Mouse (Mus musculus) inflammation-experienced regulatory T-cells, adult 6 months (primary cell): Measurements from ENCODE around the gene Ctsq. TPM values are rescaled to one million over a fixed set of nuclear protein-coding genes. Genes with fewer than 3 reads are reported as not detected.
"Not testable (repeated sequence)": the region's sequence is repeated elsewhere in the genome, so short reads cannot be mapped to it uniquely, and the experiment has no call there.

Experiments used
- ATAC-seq: one replicate; pipeline ENCODE4 v1.8.0; 2017
- polyA plus RNA-seq, 3 experiments: library from polyadenylated mRNA; unstranded; fragments of 100-300 nt; shearing (Covaris generic); gene quantifications; one replicate each; pipeline ENCODE4 v1.2.1; 2017

Ctsq gene
- not detected for polyA plus RNA-seq

GRCm38 (mm10) chr13:61040531-61040930 lies at the start of gene Ctsq:
Gene Ctsq (minus strand): TSS chr13:61040631.
- ATAC-seq, result no peak

- no peak for ATAC-seq
Observed at GRCm38 (mm10) chr13:61022785-61023184, 17.6 kb downstream of the Ctsq start.

GRCm38 (mm10) chr13:61021844-61022243 lies 18.6 kb downstream of the Ctsq start:
- no peak for ATAC-seq

GRCm38 (mm10) chr13:61010171-61010570 lies 30.3 kb downstream of the Ctsq start:
- ATAC-seq, result no peak

GRCm38 (mm10) chr13:61005859-61006258 lies 34.6 kb downstream of the Ctsq start, which contains the start of gene Ctsj:
Gene Ctsj (minus strand): TSS chr13:61005959.
- no peak for ATAC-seq

GRCm38 (mm10) chr13:60997600-60997999 lies 42.8 kb downstream of the Ctsq start:
- ATAC-seq, result no peak

GRCm38 (mm10) chr13:60986915-60987314 lies 53.5 kb downstream of the Ctsq start:
- not testable (repeated sequence) for ATAC-seq

Other genes with a start within 250 kb of the Ctsq start
- gene Ctsll3, start 237.8 kb downstream of the Ctsq start, polyA plus RNA-seq, result not detected
- 1 to 10 TPM in 2 of 3 experiments, not detected in 1; 2.0 to 3.6 TPM for gene 4930486L24Rik, start 176.2 kb downstream of the Ctsq start, polyA plus RNA-seq
- 1 to 10 TPM in 1 of 3 experiments, not detected in 2; 3.2 TPM for gene Gm49392, start 143.7 kb downstream of the Ctsq start, polyA plus RNA-seq
- gene Ctla2b, start 143.2 kb downstream of the Ctsq start, polyA plus RNA-seq, result 10 to 100 TPM in 2 of 3 experiments, 1 to 10 TPM in 1; 6.4 to 21.4 (median 12.7) TPM
- gene Tpbpb, start 135.8 kb downstream of the Ctsq start, polyA plus RNA-seq, result not detected
- gene Gm49393, start 105.0 kb downstream of the Ctsq start, polyA plus RNA-seq, result not detected
- 1 to 10 TPM in 2 of 3 experiments, not detected in 1; 1.6 to 4.1 TPM for gene Gm49391, start 104.1 kb downstream of the Ctsq start, polyA plus RNA-seq
- 100 to 1,000 TPM in 1 of 3 experiments, 10 to 100 TPM in 2; 38.4 to 149 (median 50.1) TPM for gene Ctla2a, start 104.0 kb downstream of the Ctsq start, polyA plus RNA-seq
- not detected for gene Tpbpa, start 98.6 kb downstream of the Ctsq start, polyA plus RNA-seq
- gene Ctsj, start 34.7 kb downstream of the Ctsq start, polyA plus RNA-seq, result not detected
- gene Ctsr, start 123.6 kb upstream of the Ctsq start, polyA plus RNA-seq, result under 1 TPM in 1 of 3 experiments, not detected in 2; 0.32 TPM
- under 1 TPM in 1 of 3 experiments, not detected in 2; 0.24 TPM for gene Cts6, start 162.8 kb upstream of the Ctsq start, polyA plus RNA-seq
- gene Cts8, start 214.7 kb upstream of the Ctsq start, polyA plus RNA-seq, result under 1 TPM in 1 of 3 experiments, not detected in 2; 0.13 TPM
- not detected for gene Gm49398, start 248.2 kb upstream of the Ctsq start, polyA plus RNA-seq